Mouse (Mus musculus): ENCODE data around the gene Slc10a2.
"Not testable (repeated sequence)": the region's sequence is repeated elsewhere in the genome, so short reads cannot be mapped to it uniquely, and the experiment has no call there.

Gene Slc10a2

DNA sequence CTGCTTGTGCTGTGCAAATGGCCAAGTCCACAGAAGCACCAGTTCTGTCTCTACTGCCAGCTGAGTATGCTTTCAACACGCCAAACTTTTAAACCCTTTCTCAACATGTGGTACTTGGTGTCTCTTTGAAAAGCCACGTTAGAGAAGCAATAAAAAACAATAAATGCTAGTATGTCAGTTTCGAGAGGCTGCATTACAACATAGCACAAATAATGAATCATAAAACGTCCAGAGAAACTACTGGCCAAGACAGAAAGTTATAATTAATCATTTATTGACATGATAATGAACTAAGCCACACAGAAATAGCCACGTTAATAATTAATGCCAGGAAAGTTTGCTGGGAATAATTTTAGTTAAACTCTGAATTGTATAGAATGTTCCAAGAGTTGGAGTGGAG is at the start of gene Slc10a2:
Gene Slc10a2, minus strand, starts transcription at position 166 of the 400 bp plus-strand sequence.
- no peak for DNase-seq

DNA sequence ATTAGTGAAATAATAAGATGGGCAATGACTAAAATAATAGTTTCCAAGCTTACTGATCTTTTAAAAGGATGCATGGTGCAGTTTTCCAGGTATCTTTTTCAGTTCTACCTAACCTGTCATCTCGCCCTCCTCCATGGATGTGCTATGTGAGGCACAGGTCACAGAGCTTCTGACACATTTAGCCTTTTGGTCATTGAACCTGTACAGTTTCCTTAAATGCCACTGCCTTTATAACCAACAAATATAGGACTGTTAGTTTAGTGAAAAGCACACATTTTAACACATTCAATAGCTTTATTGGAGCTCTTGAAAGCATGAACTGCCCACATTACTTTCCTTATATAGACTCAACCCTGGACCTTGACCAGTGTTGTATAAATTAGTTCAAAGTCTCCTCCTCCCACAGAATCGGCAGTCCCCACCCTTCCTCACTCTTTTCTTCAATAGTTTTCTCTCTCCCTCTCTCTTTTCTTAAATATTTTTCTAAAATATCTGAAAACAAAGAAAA is 24.2 kb upstream of the Slc10a2 start:
- no peak for DNase-seq

DNA sequence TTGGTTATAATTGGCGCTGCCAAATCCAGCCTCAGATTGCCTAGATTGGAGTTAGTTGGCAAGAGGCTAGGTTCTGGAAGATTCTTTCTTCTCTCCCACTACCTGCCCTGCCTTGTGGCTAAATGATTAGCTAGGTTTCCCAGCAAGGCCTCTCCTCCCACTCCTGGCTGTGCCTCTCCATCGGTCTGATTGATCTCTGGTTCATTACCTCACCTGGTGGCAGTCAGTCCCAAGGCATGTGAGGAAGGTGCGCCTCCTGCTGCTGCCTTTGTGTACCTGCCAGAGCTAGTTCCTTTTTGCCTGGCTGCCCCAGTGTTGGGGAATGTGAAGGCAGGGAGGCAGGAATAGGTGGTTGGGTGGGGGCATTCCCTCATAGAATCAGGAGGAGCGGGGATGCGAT is 1.7 kb upstream of the Slc10a2 start:
- no peak for DNase-seq

DNA sequence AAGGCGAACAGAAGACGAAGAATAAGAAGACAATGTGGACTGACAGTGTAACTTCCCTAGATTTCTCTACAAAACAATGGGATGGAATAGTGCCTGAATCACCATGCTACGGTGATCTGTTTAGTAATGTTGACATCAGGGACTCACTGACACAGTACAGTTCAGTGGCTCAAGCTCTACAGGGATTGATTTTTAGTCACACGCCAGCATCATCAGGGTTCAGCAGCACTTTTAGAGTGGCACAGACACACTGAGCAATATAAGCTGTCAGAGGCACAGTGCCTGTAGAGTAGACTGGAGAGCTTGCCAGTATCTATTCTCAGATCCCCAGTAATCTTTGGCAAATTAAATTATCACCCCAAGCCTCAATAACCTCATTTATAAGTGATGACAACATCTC is 9.8 kb downstream of the Slc10a2 start:
- no peak for DNase-seq

DNA sequence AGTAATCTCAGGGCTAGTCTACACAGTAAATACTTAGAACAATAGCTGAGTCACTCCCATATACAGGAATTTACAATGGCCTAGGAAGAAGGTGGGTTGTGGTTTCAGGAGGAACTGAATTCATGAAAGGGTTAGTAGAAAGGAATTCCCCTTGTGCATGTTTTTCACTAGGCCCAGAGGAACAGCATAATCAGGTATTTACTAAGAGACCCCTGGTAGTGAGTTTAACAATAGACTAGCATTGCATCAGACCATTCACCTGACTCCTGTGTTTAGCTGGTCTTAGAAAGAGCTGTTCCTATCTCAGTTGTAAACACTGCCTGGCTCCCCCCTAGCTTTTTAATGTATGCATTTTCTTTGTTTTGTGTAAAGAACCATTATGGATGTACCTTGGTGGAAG is 11.2 kb downstream of the Slc10a2 start:
- DNase-seq, result not testable (repeated sequence)

DNA sequence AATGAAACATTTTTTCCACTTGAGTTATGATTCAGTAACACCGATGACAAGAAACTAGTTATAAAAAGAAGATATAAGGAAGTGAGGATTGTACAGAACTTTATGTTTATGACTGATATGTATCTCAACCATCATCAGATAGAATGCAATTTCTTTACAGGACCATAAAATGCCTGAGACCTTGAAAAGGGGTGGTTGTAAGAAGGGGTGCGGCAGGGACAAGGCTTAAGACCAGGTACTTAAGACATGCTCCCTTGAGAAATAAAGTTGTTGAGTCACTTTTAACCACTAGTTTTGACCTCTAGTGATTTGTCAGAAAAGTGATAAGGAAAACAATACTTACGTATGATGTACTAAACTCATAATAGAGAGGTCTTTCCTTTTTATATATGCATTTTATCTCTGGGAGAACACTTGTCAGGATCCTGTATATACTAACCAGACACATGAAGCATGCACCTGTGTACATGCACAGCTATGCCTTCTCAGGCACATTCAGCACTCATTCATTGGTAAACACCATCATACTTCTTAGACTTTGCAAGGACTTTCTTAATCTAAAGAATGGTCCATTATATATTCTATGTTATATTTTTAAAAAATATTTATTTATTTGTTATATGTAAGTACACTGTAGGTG is 31.4 kb downstream of the Slc10a2 start:
- no peak for DNase-seq

DNA sequence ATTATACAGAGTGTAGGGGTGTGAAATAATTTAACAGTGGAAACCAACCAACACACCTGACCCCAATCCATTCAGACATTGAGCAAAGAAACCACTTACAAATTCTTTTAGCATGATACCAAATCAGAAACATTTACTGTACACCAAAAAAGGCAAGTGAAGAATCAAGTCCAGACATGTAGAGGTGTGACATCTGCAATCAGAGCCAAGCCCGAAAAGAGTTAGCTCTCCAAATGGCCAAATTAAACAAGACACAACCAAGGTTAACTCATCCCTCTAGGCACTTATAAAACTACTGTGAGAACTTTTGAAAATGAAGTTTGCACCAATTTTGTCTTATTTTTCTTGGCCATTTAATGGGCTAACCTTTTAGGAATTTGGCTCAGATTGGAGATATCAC is 46.3 kb downstream of the Slc10a2 start:
- no peak for DNase-seq

DNA sequence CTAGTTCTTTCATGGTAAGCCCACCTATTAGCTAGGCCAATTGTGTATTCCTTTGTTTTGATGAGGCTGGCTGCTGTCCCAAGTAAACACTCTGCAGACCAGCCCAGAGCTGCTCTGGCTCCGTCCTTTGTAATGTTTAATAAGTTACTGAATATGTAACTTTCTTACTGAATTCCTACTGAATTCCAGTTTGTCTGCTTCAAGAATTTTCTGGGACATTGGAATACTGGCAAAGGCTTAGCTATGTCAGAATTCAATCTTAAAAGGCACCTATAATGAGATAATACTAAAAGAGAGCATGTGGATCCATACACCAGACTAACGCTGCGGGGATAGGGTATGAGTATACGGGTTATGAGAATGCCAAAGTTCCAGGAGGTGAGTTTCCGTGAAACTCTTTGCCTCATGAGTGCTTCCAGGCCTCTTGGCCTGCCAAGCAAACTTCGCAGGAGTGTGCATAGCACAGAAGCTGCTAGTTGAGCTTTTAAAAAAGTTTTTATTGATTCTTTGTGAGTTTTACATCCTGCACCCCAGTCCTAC is 60.7 kb downstream of the Slc10a2 start:
- not testable (repeated sequence) for DNase-seq

DNA sequence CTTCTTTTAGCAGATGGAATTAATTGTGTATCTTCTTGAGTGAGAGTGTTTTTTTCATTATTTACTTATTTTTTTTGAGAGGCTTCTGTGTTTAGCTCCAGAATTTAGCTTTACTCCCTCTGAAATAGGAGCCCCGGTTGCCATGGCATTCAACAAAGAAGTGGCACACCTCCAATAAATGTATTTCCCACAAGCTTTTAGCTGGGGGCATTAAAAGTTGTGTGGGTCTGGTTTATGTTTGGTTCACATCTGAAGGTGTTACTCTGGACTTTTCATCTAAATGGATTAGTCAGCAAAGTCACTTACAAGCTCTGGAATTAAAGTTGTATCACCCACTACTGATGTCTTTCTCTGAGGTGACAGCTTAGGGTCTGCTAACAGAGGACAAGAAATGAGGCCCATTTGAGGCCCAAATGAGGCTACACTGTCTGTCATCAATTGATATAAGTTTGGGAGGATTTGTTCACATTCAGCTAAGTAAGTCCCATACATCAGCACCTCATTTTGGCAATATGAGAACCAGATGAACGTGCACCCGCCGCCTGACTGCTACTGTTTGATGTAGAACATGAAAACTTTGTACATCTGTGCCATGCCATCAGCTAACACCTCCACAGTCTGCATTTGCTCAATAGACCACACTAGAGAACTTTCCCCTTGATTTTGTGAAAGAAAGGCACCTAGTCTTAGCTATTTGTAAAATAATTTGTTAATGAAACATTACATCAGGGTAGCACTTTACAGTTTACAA is 66.2 kb downstream of the Slc10a2 start:
- DNase-seq, result no peak

Measured in thymus, postnatal 36 days (tissue).